Mouse (Mus musculus) CH12.LX (cell line): ENCODE data around the gene Cercam.

Experiments used
- CHD1 ChIP-seq: IDR thresholded peaks from 2 replicates; pipeline ENCODE4 v1.6.1; 2012; ENCODE audit warnings: low read depth, low read length, improper control_type of control experiment, inconsistent platforms
- CTCF ChIP-seq, 2 experiments: IDR thresholded peaks in 1 of 2; conservative IDR thresholded peaks in 1 of 2; 2 replicates each; pipeline ENCODE4 v1.5.1; 2011 to 2012; ENCODE audit warnings: low read depth in 2 of 2, low read length in 2 of 2, improper control_type of control experiment in 1 of 2, inconsistent platforms in 1 of 2, mild to moderate bottlenecking in 1 of 2, moderate library complexity in 1 of 2
- EP300 ChIP-seq: IDR thresholded peaks from 2 replicates; pipeline ENCODE4 v1.6.1; 2011; ENCODE audit warnings: low read length, improper control_type of control experiment
- KAT2A ChIP-seq: IDR thresholded peaks from 2 replicates; pipeline ENCODE4 v1.6.1; 2012; ENCODE audit warnings: low read length, improper control_type of control experiment, inconsistent platforms; ENCODE audit not compliant: insufficient replicate concordance
- MXI1 ChIP-seq: IDR thresholded peaks from 2 replicates; pipeline ENCODE4 v1.6.1; 2011; ENCODE audit warnings: mild to moderate bottlenecking, low read depth, low read length, improper control_type of control experiment
- PAX5 ChIP-seq: IDR thresholded peaks from 2 replicates; pipeline ENCODE4 v1.6.1; 2012; ENCODE audit warnings: low read length, inconsistent platforms, mixed read lengths
- POLR2A ChIP-seq: IDR thresholded peaks from 2 replicates; pipeline ENCODE4 v1.6.1; 2011; ENCODE audit warnings: low read depth, mild to moderate bottlenecking, improper control_type of control experiment, low read length
- SMC3 ChIP-seq: IDR thresholded peaks from 2 replicates; pipeline ENCODE4 v1.6.1; 2011; ENCODE audit warnings: low read depth, low read length, improper control_type of control experiment
- TCF12 ChIP-seq: IDR thresholded peaks from 2 replicates; pipeline ENCODE4 v1.6.1; 2014; ENCODE audit warnings: low read depth, mild to moderate bottlenecking, inconsistent platforms, low read length, improper control_type of control experiment
- UBTF ChIP-seq: IDR thresholded peaks from 2 replicates; pipeline ENCODE4 v1.6.1; 2012; ENCODE audit warnings: low read depth, mild to moderate bottlenecking, inconsistent platforms, low read length, improper control_type of control experiment, moderate library complexity
- USF1 ChIP-seq: IDR thresholded peaks from 2 replicates; pipeline ENCODE4 v1.6.1; 2014; ENCODE audit warnings: low read depth, mild to moderate bottlenecking, inconsistent platforms, low read length, improper control_type of control experiment

DNA sequence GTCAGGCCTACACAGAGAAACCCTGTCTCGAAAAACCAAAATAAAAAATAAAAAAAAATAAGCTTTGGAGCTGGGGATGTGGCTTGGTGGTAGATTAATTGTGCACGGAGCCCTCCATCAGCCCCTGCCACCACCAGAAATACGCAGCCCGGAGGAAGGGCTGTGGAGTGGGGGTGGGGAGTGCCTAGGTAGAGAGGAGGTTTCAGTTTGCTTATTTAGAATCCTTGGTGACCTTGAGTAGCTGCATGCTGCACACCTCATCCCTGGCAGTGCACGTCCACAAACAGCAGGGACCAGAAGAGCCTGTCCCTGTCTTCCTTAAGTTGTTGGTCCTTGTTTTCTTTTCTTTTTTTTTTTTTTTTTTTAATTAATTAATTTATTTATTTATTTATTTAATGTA, 35.2 kb upstream of the Cercam start:
- no peak for TF ChIP-seq USF1
- no peak for TF ChIP-seq EP300
- no peak for TF ChIP-seq CTCF (conservative IDR thresholded peaks at IDR 0.05 in 1 of 2, IDR thresholded peaks at IDR 0.05 in 1 of 2; ENCODE audit: low read depth in 2 of 2, low read length in 2 of 2)
- no peak for TF ChIP-seq POLR2A
- no peak for TF ChIP-seq SMC3
- TF ChIP-seq CHD1 = no peak
- no peak for TF ChIP-seq UBTF
- no peak for TF ChIP-seq PAX5
- TF ChIP-seq KAT2A = no peak
- TF ChIP-seq TCF12 = no peak
- no peak for TF ChIP-seq MXI1
